Mouse (Mus musculus) C2C12 (cell line): ENCODE measurements around the gene Ghitm.

Source experiments
- CEBPB ChIP-seq: IDR thresholded peaks from one replicate; pipeline ENCODE4 v1.6.1; 2011; ENCODE audit warnings: low read depth, mild to moderate bottlenecking, control low read depth, moderate library complexity
- CTCF ChIP-seq: IDR thresholded peaks from one replicate; pipeline ENCODE4 v1.5.1; 2011; ENCODE audit not compliant: control insufficient read depth, insufficient read depth, insufficient read length
- FOSL1 ChIP-seq: IDR thresholded peaks from one replicate; pipeline ENCODE4 v1.8.0; 2011; ENCODE audit warnings: mild to moderate bottlenecking, low read length; ENCODE audit not compliant: poor library complexity, insufficient read depth, severe bottlenecking
- MAX ChIP-seq: IDR thresholded peaks from one replicate; pipeline ENCODE4 v1.6.1; 2011; ENCODE audit warnings: mild to moderate bottlenecking, control low read depth
- MYOD1 ChIP-seq: IDR thresholded peaks from one replicate; pipeline ENCODE4 v1.6.1; 2011; ENCODE audit warnings: low read depth; ENCODE audit not compliant: control insufficient read depth, insufficient read length
- USF1 ChIP-seq: IDR thresholded peaks from one replicate; pipeline ENCODE4 v1.6.1; 2011; ENCODE audit warnings: low read depth, mild to moderate bottlenecking, control low read depth, moderate library complexity

- no peak for TF ChIP-seq USF1
- TF ChIP-seq CTCF, result no peak
- no peak for TF ChIP-seq MAX
- no peak for TF ChIP-seq CEBPB
- TF ChIP-seq MYOD1, result no peak
- no peak for TF ChIP-seq FOSL1
These were observed 599 bp upstream of the Ghitm start for GRCm38 (mm10) chr14:37135671-37136070.
